Mouse (Mus musculus): ENCODE data around the gene Olfr1122. TPM values are rescaled to one million over a fixed set of nuclear protein-coding genes. Genes with fewer than 3 reads are reported as not detected.
"Not testable (repeated sequence)": the region's sequence is repeated elsewhere in the genome, so short reads cannot be mapped to it uniquely, and the experiment has no call there.

Gene Olfr1122
- total RNA-seq (2017), result not detected in 2 replicates

DNA sequence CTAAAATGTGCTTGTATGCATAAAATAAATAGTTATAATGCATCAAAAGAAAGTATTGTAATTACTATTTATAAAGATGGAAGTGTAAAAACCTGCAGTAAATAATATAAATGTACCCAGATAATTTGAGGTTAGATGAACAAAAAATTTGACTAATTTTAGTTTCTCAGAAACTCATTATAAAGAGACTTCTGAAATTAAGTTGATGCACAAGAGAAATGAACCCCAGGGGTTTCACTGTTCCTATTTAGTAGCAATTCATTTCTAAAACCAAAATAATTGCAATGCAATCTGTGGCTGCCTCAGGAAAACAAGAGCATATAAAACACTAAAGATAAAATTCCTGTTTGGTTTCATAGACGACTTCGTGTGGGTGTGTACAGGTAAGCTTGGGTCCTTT lies at the start of gene Olfr1122:
TSS of gene Olfr1122 (plus strand) at position 301 of the 400 bp plus-strand sequence.
- no peak for ATAC-seq (replicated peaks in 1 of 2; ENCODE audit: insufficient read depth in 1 of 2, low FRiP score in 2 of 2, low TSS enrichment in 1 of 2, low read depth in 1 of 2, poor library complexity in 2 of 2, severe bottlenecking in 2 of 2)

DNA sequence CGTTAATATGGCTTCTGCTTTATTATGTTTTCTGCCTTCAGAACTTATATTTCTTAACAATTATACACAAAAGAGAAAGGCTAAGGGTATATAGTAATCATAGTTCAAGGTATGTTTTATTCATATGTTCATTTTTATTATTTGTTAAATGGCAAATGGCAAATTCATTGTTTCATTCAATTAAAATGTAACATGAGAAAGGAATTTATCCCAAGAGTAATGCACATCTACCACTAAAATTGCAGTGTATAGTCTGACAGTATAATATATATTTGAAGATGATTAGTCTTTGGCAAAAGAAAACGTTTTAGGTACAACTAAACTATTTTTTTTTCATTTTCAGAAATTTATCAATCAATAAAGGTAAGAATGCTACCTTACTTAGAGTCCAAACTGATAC lies 31.1 kb upstream of the Olfr1122 start, which contains the start of gene Olfr1120:
TSS of gene Olfr1120 (plus strand) at position 301 of the 400 bp plus-strand sequence.
- ATAC-seq (replicated peaks in 1 of 2; ENCODE audit: insufficient read depth in 1 of 2, low FRiP score in 2 of 2, low TSS enrichment in 1 of 2, low read depth in 1 of 2, poor library complexity in 2 of 2, severe bottlenecking in 2 of 2), result no peak

DNA sequence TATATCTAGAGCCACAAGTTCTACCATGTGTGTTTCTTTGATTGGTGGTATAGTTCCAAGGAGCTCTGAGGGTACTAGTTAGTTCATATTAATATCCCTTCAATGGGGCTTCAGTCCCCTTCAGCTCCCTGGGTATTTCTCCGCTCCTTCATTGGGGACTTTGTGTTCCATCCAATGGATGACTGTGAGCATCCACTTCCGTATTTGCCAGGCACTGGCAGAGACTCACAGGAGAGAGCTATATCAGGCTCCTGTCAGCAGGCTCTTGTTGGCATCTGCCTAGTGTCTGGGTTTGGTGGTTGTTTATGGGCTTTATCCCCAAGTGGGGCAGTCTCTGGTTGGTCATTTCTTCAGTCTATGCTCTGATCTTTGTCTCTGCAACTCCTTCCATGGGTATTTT lies 25.5 kb upstream of the Olfr1122 start:
- ATAC-seq (replicated peaks in 1 of 2; ENCODE audit: insufficient read depth in 1 of 2, low FRiP score in 2 of 2, low TSS enrichment in 1 of 2, low read depth in 1 of 2, poor library complexity in 2 of 2, severe bottlenecking in 2 of 2), result not testable (repeated sequence)

DNA sequence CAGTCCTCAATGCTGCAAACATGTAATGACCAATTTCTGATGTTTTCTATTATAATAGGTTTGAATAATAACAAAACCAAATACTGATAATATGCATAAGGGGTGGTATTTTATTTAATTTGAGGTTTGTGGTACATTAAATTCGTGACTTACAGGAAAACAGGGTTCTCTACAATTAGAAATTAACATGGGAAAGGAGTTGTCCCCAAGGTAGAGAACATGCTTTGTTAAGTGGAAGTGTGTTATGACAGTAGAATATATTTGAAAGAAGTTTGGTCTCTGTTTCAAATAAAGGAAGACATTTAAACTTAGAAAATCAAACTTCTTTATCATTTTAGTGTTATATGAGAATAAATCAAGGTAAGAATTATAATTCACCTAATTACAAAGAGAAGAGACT lies 16.1 kb upstream of the Olfr1122 start, which contains the start of gene Olfr1121:
TSS of gene Olfr1121 (plus strand) at position 301 of the 400 bp plus-strand sequence.
- no peak for ATAC-seq (replicated peaks in 1 of 2; ENCODE audit: insufficient read depth in 1 of 2, low FRiP score in 2 of 2, low TSS enrichment in 1 of 2, low read depth in 1 of 2, poor library complexity in 2 of 2, severe bottlenecking in 2 of 2)

DNA sequence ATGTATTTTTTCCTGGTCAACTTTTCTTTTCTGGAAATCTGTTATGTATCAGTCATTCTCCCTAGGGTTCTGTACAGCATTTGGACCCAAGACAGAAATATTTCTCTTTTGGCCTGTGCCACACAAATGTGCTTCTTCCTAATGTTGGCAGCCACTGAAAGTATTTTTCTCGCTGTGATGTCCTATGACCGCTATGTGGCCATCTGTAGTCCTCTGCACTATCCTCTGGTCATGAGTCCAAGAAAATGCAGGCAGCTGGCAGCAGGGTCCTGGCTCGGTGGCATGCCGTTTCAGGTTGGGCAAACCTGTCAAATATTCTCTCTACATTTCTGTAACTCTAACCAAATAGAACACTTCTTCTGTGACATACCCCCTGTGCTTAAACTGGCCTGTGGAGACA lies 13.9 kb upstream of the Olfr1122 start:
- ATAC-seq (replicated peaks in 1 of 2; ENCODE audit: insufficient read depth in 1 of 2, low FRiP score in 2 of 2, low TSS enrichment in 1 of 2, low read depth in 1 of 2, poor library complexity in 2 of 2, severe bottlenecking in 2 of 2), result no peak

DNA sequence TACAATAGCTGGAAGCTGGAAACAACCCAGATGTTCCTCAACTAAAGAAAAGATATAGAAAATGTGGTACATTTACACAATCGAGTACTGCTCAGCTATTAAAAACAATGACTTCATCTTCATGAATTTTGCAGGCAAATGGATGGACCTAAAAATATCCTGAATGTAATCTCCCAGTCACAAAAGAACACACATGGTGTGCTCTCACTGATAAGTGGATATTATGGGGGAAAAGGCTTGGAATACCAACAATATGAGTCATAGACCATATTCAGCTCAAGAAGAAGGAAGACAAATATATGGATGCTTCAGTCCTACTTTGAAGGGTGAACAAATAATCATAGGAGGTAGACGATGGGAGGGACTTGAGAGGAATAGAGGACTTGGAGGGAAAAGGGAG lies 1.7 kb upstream of the Olfr1122 start:
- ATAC-seq (replicated peaks in 1 of 2; ENCODE audit: insufficient read depth in 1 of 2, low FRiP score in 2 of 2, low TSS enrichment in 1 of 2, low read depth in 1 of 2, poor library complexity in 2 of 2, severe bottlenecking in 2 of 2), result no peak

DNA sequence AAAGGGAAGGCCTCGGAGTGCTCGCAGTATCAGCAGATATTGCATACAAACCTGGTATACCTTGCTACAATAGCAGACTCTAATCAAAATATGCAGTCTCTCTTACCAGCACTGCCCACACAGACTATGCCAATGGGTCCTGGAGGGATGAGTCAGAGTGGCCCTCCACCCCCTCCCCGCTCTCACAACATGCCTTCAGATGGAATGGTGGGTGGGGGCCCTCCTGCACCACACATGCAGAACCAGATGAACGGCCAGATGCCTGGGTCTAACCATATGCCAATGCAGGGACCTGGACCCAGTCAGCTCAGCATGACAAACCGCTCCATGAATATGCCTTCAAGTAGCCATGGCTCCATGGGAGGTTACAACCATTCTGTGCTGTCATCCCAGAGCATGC lies 8.0 kb downstream of the Olfr1122 start:
- ATAC-seq (replicated peaks in 1 of 2; ENCODE audit: insufficient read depth in 1 of 2, low FRiP score in 2 of 2, low TSS enrichment in 1 of 2, low read depth in 1 of 2, poor library complexity in 2 of 2, severe bottlenecking in 2 of 2), result not testable (repeated sequence)

DNA sequence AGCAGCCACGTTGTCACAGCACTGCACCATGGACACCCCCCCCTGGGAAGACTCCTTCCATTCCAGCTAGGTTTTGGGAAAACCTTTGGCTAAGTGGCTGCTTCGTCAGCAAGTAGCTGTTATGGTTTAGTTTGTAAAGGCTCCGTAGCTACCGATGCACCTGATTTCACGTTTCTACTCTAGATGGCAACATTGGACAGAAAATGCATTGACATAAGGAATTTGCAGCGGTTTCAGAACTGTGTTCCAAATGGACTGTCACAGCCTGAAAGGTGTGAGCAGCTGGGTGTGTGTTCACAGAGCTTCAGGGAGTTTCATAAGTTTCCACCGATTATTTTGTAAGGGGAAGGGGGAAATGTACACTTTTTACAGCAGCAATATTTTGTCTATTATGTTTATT lies 9.0 kb downstream of the Olfr1122 start:
- ATAC-seq (replicated peaks in 1 of 2; ENCODE audit: insufficient read depth in 1 of 2, low FRiP score in 2 of 2, low TSS enrichment in 1 of 2, low read depth in 1 of 2, poor library complexity in 2 of 2, severe bottlenecking in 2 of 2), result not testable (repeated sequence)

DNA sequence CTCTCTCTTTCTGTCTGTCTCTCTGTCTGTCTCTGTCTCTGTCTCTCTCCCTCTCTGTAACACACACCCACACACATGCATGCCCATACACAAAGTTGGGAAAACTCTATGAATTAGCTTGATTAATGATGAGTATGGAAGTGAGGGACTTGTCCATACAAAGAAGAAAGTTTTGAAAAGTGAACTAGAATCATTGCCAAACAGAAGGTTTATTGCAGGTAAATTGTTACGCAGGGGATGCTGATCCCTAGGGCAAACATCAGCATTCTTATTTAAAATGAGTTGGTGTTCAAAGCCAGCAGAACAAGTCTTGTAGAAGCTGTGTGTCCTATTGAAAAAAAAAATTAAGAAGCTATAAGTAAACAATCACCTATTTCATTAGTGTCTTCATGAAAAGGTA lies 30.7 kb downstream of the Olfr1122 start, which contains the start of gene Olfr1123:
TSS of gene Olfr1123 (plus strand) at position 301 of the 400 bp plus-strand sequence.
- ATAC-seq (replicated peaks in 1 of 2; ENCODE audit: insufficient read depth in 1 of 2, low FRiP score in 2 of 2, low TSS enrichment in 1 of 2, low read depth in 1 of 2, poor library complexity in 2 of 2, severe bottlenecking in 2 of 2), result no peak

DNA sequence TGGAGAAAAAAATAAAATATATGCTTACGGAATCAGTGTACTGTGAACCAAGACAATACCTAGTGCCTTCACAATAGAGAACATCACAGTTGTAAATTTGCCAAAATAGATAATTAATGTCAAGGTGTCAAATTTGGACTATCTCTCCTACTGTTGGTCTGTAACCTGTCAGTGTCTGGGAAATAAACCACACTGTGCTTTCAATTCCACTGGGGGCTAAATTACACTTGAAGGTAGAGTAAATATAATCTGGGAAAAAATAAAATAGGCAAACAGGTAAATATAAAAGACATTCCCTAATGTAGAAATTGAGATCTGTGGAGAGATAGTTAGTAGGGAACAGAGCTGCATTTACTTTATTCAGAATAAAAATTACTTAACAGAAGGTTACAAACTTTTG lies 44.3 kb downstream of the Olfr1122 start, which contains the start of gene Olfr1124:
TSS of gene Olfr1124 (plus strand) at position 301 of the 400 bp plus-strand sequence.
- ATAC-seq (replicated peaks in 1 of 2; ENCODE audit: insufficient read depth in 1 of 2, low FRiP score in 2 of 2, low TSS enrichment in 1 of 2, low read depth in 1 of 2, poor library complexity in 2 of 2, severe bottlenecking in 2 of 2), result no peak

DNA sequence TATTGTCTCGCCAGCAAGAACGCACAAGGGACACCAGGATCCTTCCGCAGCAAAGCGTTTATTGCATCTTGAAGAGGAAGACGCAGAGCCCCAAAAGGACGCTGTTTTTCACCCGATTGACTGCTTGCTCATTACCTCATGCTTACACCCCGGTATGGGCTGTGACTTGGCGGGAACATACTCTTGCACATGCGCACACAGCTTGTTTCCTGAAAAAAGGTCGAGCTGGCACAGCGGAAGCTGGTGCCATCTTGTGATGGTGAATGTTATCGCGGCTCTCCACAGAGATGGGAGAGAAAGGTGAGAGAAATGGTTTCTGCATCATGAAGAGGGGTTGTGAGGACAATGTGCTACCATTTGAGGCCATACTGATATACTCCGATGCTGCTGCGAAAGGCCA lies 52.1 kb downstream of the Olfr1122 start:
- no peak for ATAC-seq (replicated peaks in 1 of 2; ENCODE audit: insufficient read depth in 1 of 2, low FRiP score in 2 of 2, low TSS enrichment in 1 of 2, low read depth in 1 of 2, poor library complexity in 2 of 2, severe bottlenecking in 2 of 2)

Other genes with a start within 250 kb of the Olfr1122 start
- gene Olfr1110, start 245.5 kb upstream of the Olfr1122 start, total RNA-seq (2017), result not detected in 2 replicates
- gene Olfr1111, start 233.2 kb upstream of the Olfr1122 start, total RNA-seq (2017), result not detected in 2 replicates
- gene Olfr1112, start 198.1 kb upstream of the Olfr1122 start, total RNA-seq (2017), result not detected in 2 replicates
- not detected in 2 replicates for gene Olfr1113, start 176.9 kb upstream of the Olfr1122 start, total RNA-seq (2017)
- gene Olfr1115, start 137.8 kb upstream of the Olfr1122 start, total RNA-seq (2017), result not detected in 2 replicates
- not detected in 2 replicates for gene Olfr1116, start 118.3 kb upstream of the Olfr1122 start, total RNA-seq (2017)
- gene Olfr1118, start 78.3 kb upstream of the Olfr1122 start, total RNA-seq (2017), result not detected in 2 replicates
- not detected in 2 replicates for gene Olfr1120, start 31.0 kb upstream of the Olfr1122 start, total RNA-seq (2017)
- not detected in 2 replicates for gene Olfr1121, start 16.0 kb upstream of the Olfr1122 start, total RNA-seq (2017)
- not detected in 2 replicates for gene Olfr1123, start 30.8 kb downstream of the Olfr1122 start, total RNA-seq (2017)
- not detected in 2 replicates for gene Olfr1124, start 44.4 kb downstream of the Olfr1122 start, total RNA-seq (2017)
- not detected in 2 replicates for gene Olfr1126, start 68.1 kb downstream of the Olfr1122 start, total RNA-seq (2017)
- gene Pramel7, start 111.2 kb downstream of the Olfr1122 start, total RNA-seq (2017), result not detected in 2 replicates
- gene Pramel6, start 120.7 kb downstream of the Olfr1122 start, total RNA-seq (2017), result not detected in 2 replicates
- gene Olfr153, start 145.9 kb downstream of the Olfr1122 start, total RNA-seq (2017), result not detected in 2 replicates
- gene Olfr1128, start 159.7 kb downstream of the Olfr1122 start, total RNA-seq (2017), result not detected in 2 replicates
- not detected in 2 replicates for gene Olfr1129, start 188.1 kb downstream of the Olfr1122 start, total RNA-seq (2017)
- not detected in 2 replicates for gene Olfr1130, start 220.4 kb downstream of the Olfr1122 start, total RNA-seq (2017)
- not detected in 2 replicates for gene Olfr1131, start 241.3 kb downstream of the Olfr1122 start, total RNA-seq (2017)

Data from hematopoietic stem cell, adult 5-6 weeks (primary cell).